Mouse (Mus musculus): ENCODE data around the gene Rnaseh2a.
A peak's percentile ranks its signal among the peaks of the same experiment; 100 is the strongest.

Gene Rnaseh2a

GRCm38 (mm10) chr8:84967532-84968304, 1.8 kb downstream of the Rnaseh2a start:
- DNase-seq (ENCODE audit: low read depth, low spot score), result no peak

DNA sequence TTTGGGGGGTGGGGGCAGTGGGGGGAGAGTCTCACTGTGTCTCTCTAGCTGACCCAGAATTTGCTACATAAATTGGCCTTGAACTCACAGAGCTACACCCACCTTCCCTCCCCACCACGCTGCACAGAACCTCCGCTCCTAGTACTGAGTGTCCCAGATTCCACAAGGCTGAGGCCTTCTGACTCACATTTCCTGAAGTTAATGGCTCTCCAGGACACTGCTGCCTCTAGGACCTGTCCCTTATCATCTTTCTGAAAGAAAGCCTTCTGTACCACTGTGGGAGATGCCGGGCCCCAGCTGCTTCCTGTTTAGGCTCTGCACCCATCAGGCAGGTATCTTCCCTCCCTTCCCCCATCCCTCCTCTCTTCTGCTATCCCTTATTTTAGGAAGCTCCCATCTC, 3.0 kb downstream of the Rnaseh2a start:
- DNase-seq (ENCODE audit: low read depth, low spot score), result no peak

DNA sequence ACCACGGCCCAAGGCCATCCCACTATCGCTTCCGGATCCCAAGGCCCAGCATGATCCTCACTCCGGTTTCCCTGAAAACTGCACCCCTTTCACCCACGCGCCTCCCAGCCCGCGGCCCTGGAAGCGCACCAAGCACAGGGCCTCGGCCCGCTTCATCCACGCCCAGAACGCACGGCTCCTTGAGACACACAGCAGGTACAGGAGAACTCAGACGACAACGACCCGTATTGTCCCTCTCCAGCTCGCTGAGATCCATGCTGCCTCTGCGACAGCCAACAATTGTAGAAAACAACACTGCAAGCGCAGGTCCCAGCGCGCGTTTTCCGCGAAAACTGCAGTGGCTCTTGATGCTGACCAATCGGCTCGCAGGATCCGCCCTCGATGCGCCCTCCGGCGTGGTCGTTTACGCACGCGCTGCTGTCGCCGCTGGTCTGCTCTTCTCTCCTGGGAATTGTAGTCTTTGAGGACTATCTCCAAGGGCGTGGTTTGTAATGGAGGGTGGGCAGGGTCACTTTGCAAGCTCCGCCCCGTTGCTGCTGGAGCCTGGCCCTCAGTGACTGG, 3.8 kb downstream of the Rnaseh2a start:
- peak; percentile 96 for DNase-seq (ENCODE audit: low read depth, low spot score)

DNA sequence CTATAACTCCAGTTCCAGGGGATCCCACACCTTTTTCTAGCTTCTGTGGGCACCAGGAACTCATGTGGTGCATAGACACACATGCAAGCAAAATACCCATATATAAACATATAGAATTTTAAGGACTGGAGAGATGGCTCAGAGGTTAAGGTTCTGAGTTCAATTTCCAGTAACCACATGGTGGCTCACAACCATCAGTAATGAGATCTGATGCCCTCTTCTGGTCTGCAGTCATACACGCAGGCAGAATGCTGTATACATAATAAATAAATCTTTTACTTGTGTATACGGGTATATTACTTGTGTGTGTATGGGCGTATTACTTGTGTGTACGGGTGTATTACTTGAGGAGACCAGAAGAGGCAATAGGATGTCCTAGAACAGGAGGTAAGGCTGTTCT, 5.6 kb downstream of the Rnaseh2a start:
- no peak for DNase-seq (ENCODE audit: low read depth, low spot score)

- no peak for DNase-seq (ENCODE audit: low read depth, low spot score)
Measured at GRCm38 (mm10) chr8:84959811-84960210, 9.8 kb downstream of the Rnaseh2a start.

DNA sequence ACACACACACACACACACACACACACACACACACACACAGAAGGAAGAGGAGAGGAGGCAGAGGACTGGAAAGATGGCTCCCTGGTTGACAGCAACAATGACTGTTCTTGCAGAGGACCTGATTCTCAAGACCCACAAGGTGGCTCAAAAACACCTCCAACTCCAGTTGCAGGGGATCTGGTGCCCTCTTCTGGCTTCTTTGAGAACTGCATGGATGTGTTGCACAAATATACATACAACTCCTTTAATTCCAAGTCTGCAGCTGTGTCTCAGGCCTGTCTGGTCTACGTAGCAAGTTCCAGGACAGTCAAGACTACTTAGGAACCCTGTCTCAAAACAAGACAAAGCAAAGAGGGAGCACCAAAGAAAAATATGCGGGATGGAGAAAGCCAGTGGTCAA, 12.8 kb downstream of the Rnaseh2a start:
- DNase-seq (ENCODE audit: low read depth, low spot score), result peak; percentile 74

GRCm38 (mm10) chr8:84952612-84953255, 16.8 kb downstream of the Rnaseh2a start:
- peak; percentile 43 for DNase-seq (ENCODE audit: low read depth, low spot score)

GRCm38 (mm10) chr8:84949753-84950152, 19.8 kb downstream of the Rnaseh2a start:
- no peak for DNase-seq (ENCODE audit: low read depth, low spot score)

DNA sequence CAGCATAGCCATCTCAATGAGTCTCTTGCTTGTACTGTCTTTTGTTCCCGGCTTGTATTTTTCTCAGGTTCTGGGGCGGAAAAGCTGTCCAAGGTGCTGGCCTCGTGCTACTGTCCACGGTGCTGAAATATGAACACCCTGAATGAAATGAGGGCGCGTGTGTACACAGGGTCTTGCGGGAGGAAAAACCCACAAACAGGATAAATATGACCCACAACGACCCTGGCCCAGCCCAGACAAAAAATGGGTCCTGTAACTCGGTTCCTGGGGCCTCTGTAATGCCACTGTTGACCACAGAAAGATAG, 22.4 kb downstream of the Rnaseh2a start:
- DNase-seq (ENCODE audit: low read depth, low spot score), result peak; percentile 44

GRCm38 (mm10) chr8:84946528-84947240, 22.9 kb downstream of the Rnaseh2a start, which contains the start of gene Rtbdn:
Rtbdn (plus strand) TSS chr8:84946991.
- no peak for DNase-seq (ENCODE audit: low read depth, low spot score)

DNA sequence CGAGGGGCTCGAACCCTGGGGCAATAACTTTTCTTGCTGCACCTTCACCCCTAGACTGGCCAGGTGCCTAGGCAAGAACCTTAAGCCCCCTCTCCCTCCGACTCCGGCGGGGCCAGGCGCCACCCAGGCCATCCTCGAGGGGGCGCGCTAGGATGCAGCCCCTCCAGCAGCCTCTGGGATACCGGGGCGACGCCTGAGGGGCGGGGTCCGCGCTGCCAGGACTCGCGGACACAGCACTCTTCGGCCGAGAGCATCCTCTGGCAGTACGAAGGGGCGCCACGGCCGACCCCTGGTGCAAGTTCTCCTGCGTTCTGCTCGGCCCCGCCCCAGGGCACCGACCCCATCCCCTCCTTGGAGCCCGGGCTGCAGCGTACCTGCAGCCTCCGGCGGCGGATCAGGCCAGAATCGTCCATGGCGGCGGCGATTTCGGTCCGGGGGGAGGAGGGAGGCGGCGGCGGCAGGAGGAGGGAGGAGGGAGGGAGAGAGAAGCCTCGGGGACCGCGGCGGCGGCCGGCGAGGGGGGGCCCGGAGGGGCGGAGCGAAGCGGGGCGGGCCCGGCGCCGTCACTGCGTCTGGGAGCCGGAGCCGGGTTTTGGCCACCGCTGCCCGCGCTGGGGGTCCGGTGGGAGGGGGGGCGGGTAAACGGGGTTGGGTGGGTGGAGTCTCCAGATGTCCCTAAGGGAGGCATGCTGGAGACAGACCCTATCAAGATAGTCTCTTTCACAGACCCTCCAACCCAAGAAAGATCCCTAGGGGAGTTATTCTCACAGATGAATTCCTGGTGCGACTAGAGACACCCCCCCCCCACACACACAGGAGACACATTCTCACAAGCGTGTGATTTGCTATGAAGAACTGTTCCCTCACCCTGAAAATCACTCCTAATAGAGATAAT, 23.7 kb downstream of the Rnaseh2a start:
- no peak for DNase-seq (ENCODE audit: low read depth, low spot score)

DNA sequence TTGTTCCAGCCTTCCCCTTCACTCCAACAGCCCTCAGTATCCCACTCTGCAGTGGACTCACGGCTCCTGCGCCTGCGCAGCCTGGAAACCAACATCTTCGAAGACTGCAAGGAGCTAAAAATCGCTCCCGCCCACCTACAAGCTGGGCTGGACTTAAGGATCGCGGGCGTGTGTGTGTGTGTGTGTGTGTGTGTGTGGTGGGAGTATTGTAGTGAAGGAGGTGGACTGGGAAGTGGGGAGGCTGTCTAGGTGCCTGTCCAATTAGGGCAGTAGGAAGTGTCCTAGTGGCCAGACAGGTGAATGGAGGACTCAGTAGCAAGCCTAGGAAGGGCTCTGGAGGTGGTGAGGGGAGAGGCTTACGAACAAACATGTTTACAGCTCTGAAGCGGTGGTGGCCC, 24.3 kb downstream of the Rnaseh2a start:
- no peak for DNase-seq (ENCODE audit: low read depth, low spot score)

GRCm38 (mm10) chr8:84944478-84945160, 24.9 kb downstream of the Rnaseh2a start:
- peak; percentile 55 for DNase-seq (ENCODE audit: low read depth, low spot score)

DNA sequence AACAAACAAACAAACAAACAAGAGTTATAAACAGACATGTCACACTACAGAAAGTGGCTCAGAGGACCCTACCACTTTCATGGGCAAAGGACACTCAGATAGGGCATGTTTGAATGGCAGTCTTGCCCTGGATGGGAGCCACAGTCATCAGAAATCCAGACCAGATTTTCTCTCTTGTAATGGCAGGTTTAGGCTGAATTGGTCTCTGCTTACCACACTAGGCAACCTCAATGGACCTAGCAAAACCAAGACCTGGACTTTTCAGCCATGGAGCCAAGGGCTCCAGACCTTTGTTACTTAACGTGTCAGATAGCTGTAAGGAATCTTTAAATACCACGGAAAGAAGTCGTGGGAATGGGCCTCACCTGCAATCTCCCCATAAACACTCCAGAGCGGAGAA, 25.9 kb downstream of the Rnaseh2a start:
- no peak for DNase-seq (ENCODE audit: low read depth, low spot score)

GRCm38 (mm10) chr8:84937620-84938485, 31.7 kb downstream of the Rnaseh2a start:
- no peak for DNase-seq (ENCODE audit: low read depth, low spot score)

GRCm38 (mm10) chr8:84936962-84937546, 32.5 kb downstream of the Rnaseh2a start, which contains the start of gene Mast1:
Mast1 (minus strand) TSS chr8:84937359.
- peak; percentile 76 for DNase-seq (ENCODE audit: low read depth, low spot score)

DNA sequence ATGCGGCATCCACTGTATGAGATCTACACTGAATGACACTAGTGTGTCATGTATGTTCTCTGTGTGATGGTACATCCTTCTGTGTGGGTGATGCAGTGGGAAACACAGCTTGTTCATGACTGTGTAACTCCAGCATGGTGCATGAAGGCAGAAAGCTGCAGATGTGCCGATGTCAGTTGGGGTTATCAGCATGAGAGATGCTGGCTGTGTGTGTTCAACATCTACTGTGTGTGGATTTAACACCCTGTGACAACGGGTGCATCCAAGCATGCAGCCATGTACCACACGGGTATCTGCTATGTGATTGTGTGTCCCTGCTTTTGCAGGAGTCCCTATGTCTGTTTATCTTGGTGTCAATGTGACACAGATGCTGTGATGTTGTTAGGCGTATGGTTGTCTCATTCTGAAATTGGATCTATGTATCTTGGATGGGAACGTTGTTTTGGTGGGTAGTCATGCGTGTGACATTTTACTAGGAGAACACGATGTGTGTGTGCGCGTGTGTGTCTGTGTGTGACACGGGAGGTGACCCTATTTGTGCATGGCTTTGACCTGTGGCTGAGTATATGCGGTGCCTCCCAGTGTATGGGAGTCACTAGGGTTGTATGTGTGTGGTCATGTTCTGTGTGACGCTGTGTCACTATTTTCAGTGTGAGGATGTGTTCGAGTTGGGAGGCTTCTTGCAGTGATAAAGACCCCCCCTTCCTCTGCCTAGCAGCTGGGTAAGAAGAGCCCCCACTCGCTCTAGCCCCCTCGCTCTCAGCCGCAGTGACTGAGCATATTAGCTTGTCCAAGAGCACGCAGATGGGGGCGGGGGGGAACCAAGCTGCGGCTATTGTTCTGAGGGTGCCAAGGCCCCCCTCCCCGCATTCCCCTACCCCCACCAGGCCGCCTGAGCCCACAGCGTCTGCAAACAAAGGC, 33.3 kb downstream of the Rnaseh2a start:
- no peak for DNase-seq (ENCODE audit: low read depth, low spot score)

DNA sequence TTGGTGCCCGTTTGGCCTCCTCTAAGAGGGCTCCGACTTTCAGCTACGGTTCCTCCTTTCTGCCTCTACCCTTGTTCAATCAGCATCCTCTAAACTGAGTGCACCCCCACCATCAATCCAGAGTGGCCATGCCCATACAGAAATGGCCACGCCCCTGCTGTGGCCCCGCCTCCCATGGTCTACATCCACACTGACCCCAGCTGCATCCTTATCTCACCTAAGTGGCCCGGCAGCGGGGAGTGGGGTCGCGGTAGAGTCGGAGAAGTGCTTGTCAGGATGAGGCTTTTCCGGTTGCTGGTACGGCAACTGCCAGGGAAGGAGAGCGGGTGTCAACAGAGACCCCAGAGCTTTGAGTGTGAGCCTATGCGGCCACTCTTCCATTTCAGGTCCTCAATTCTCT, 34.1 kb downstream of the Rnaseh2a start:
- DNase-seq (ENCODE audit: low read depth, low spot score), result no peak
